Mouse (Mus musculus): Measurements from ENCODE around the gene Olfr164. TPM values are rescaled to one million over a fixed set of nuclear protein-coding genes. Genes with fewer than 3 reads are reported as not detected.

Gene Olfr164
- not detected for polyA plus RNA-seq (2017; shearing (Covaris generic))

DNA sequence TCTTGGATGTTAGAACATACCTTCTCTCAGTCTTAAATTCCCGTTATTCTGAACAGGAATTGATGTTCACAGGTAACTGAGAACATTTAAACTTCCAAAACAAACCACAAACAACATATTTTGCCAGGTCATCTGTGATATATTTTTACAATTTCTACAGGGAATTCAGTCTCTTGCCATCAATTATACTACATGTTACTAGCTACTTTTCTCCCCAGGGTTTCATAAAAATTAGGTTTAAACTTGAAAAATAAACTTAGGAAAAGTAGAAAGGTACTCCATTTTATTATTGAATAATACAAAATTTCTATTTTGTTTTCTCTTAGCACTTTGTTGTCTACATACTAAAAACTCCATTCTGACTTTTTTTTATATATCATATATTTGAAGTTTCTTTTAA, at the start of gene Olfr164:
Olfr164 (minus strand) TSS at position 101 of the 400 bp plus-strand sequence.

Other genes with a start within 250 kb of the Olfr164 start
- under 1 TPM in 1 of 2 experiments, not detected in 1; 0.09 TPM for gene Olfr165, start 109.1 kb upstream of the Olfr164 start, polyA plus RNA-seq (2017; shearing (Covaris generic))
- not detected for gene Olfr166, start 169.6 kb upstream of the Olfr164 start, polyA plus RNA-seq (2017; shearing (Covaris generic))
- gene Olfr167, start 208.2 kb upstream of the Olfr164 start, polyA plus RNA-seq (2017; shearing (Covaris generic)), result under 1 TPM in 1 of 2 experiments, not detected in 1; 0.29 TPM
- not detected for gene Olfr168, start 221.5 kb upstream of the Olfr164 start, polyA plus RNA-seq (2017; shearing (Covaris generic))

Measured in activated CD4-positive, CD25-positive, alpha-beta regulatory T cell (primary cell).